Mouse (Mus musculus) midbrain, embryonic 16.5 days (tissue): ENCODE measurements around the gene Ppp1r13b. TPM values are rescaled to one million over a fixed set of nuclear protein-coding genes. Genes with fewer than 3 reads are reported as not detected.
A peak's percentile ranks its signal among the peaks of the same experiment; 100 is the strongest.

Experiments used
- ATAC-seq: fragments of 200-750 bp; cut with Nextera tagmentation; 2 replicates; pipeline ENCODE4 v1.8.0; 2017; ENCODE audit warnings: moderate TSS enrichment
- H3K27ac ChIP-seq: fragments of 300-500 bp; sonication (generic); 2 replicates; pipeline ENCODE4 v1.5.1; 2014; ENCODE audit warnings: mild to moderate bottlenecking, low read length, mixed read lengths
- H3K27me3 ChIP-seq: fragments of 300-500 bp; sonication (generic); 2 replicates; pipeline ENCODE4 v1.6.1; 2014; ENCODE audit warnings: low read depth, low read length, mixed read lengths; ENCODE audit not compliant: control insufficient read depth, insufficient read depth
- H3K36me3 ChIP-seq: fragments of 300-500 bp; sonication (generic); 2 replicates; pipeline ENCODE4 v1.6.1; 2014; ENCODE audit warnings: mild to moderate bottlenecking, low read length, moderate library complexity, mixed read lengths; ENCODE audit not compliant: control insufficient read depth, insufficient read depth
- H3K4me1 ChIP-seq: fragments of 300-500 bp; sonication (generic); 2 replicates; pipeline ENCODE4 v1.6.1; 2014; ENCODE audit warnings: mild to moderate bottlenecking, low read length, mixed read lengths; ENCODE audit not compliant: control insufficient read depth, insufficient read depth
- H3K4me2 ChIP-seq: fragments of 300-500 bp; sonication (generic); 2 replicates; pipeline ENCODE4 v1.6.1; 2014; ENCODE audit warnings: mild to moderate bottlenecking, low read length, mixed read lengths
- H3K4me3 ChIP-seq: fragments of 300-500 bp; sonication (generic); 2 replicates; pipeline ENCODE4 v1.5.1; 2014; ENCODE audit warnings: low read depth, mild to moderate bottlenecking, low read length, moderate library complexity, mixed read lengths
- H3K9ac ChIP-seq: fragments of 300-500 bp; sonication (generic); 2 replicates; pipeline ENCODE4 v1.6.1; 2014; ENCODE audit warnings: low read depth, low read length, mixed read lengths
- H3K9me3 ChIP-seq: fragments of 300-500 bp; sonication (generic); replicated peaks from 2 replicates; pipeline ENCODE4 v1.6.1; 2014; ENCODE audit warnings: mild to moderate bottlenecking, low read length, mixed read lengths; ENCODE audit not compliant: control insufficient read depth, poor library complexity, severe bottlenecking
- WGBS: fragments of 180-500 bp; shearing (Covaris S2); extraction: QIAGEN DNeasy Blood & Tissue Kit; methylation state at CpG from one replicate; pipeline ENCODE4 v1.1.7; 2014; 5-methylcytosine and 5-hydroxymethylcytosine counted together
- polyA plus RNA-seq: library from polyadenylated mRNA; unstranded; fragments of >200 nt; fragmentation: Nextera tagmentation; extraction: Ambion mirVana; gene quantifications from 2 replicates; pipeline ENCODE4 v1.2.1, GENCODE M21; 2015

Ppp1r13b gene
- polyA plus RNA-seq, 1 experiment from 2014 or later: 42.9 TPM

GRCm38 (mm10) chr12:111851745-111852144, 56.2 kb downstream of the Ppp1r13b start:
- Histone ChIP-seq H3K27me3 (no peaks in the 10 kb centered on the region), H3K9ac (no peak overlapping the region), H3K27ac (0 out of 2 replicates have a peak overlapping the region, but pooled peaks have one; percentile 18), H3K4me1 (no peaks in the 10 kb centered on the region), H3K4me3 (no peak overlapping the region), H3K9me3 (no peaks in the 10 kb centered on the region), H3K36me3 (no peaks in the 10 kb centered on the region), H3K4me2 (no peak overlapping the region)
- WGBS: 68% methylated on average over 5 of the region's 5 CpGs
- no peak for ATAC-seq

GRCm38 (mm10) chr12:111851235-111851634, 56.7 kb downstream of the Ppp1r13b start:
- H3K4me1 ChIP-seq: no peaks in the 10 kb centered on the region
- ATAC-seq: no peak
- no peak overlapping the region for H3K27ac ChIP-seq
- H3K4me3 ChIP-seq: no peak overlapping the region
- H3K27me3 ChIP-seq: no peaks in the 10 kb centered on the region
- H3K9ac ChIP-seq: no peak overlapping the region
- no peaks in the 10 kb centered on the region for H3K9me3 ChIP-seq
- no peak overlapping the region for H3K4me2 ChIP-seq
- WGBS: 60% methylated on average over 2 of the region's 2 CpGs
- no peaks in the 10 kb centered on the region for H3K36me3 ChIP-seq

GRCm38 (mm10) chr12:111848300-111848798, 59.6 kb downstream of the Ppp1r13b start:
- Histone ChIP-seq H3K4me2 (no peak overlapping the region), H3K4me1 (no peaks in the 10 kb centered on the region), H3K36me3 (peaks cover under 1% of the 10 kb centered on the region; the same call in 1 of the 2 replicates), H3K27ac (no peak overlapping the region), H3K9ac (no peak overlapping the region), H3K27me3 (no peaks in the 10 kb centered on the region), H3K4me3 (no peak overlapping the region), H3K9me3 (no peaks in the 10 kb centered on the region)
- 76% methylated on average over 9 of the region's 9 CpGs for WGBS
- no peak for ATAC-seq

- H3K27ac ChIP-seq: no peak overlapping the region
- H3K36me3 ChIP-seq: peaks cover 4% of the 10 kb centered on the region; the same call in 1 of the 2 replicates
- H3K9ac ChIP-seq: no peak overlapping the region
- no peak overlapping the region for H3K4me2 ChIP-seq
- WGBS: 87% methylated on average over 10 of the region's 10 CpGs
- H3K4me1 ChIP-seq: no peaks in the 10 kb centered on the region
- no peak overlapping the region for H3K4me3 ChIP-seq
- no peak for ATAC-seq
- H3K9me3 ChIP-seq: no peaks in the 10 kb centered on the region
- H3K27me3 ChIP-seq: no peaks in the 10 kb centered on the region
These were observed 61.1 kb downstream of the Ppp1r13b start for GRCm38 (mm10) chr12:111846815-111847214.

GRCm38 (mm10) chr12:111845953-111846352, 62.0 kb downstream of the Ppp1r13b start:
- H3K27me3 ChIP-seq: no peaks in the 10 kb centered on the region
- peaks cover 4% of the 10 kb centered on the region; the same call in 1 of the 2 replicates for H3K36me3 ChIP-seq
- no peak overlapping the region for H3K4me2 ChIP-seq
- no peak overlapping the region for H3K9ac ChIP-seq
- no peaks in the 10 kb centered on the region for H3K9me3 ChIP-seq
- H3K4me3 ChIP-seq: no peak overlapping the region
- H3K4me1 ChIP-seq: no peaks in the 10 kb centered on the region
- no peak for ATAC-seq
- WGBS: 91% methylated on average over 4 of the region's 4 CpGs
- no peak overlapping the region for H3K27ac ChIP-seq

- ATAC-seq: no peak
- Histone ChIP-seq H3K27me3 (no peaks in the 10 kb centered on the region), H3K4me2 (no peak overlapping the region), H3K27ac (no peak overlapping the region), H3K9ac (no peak overlapping the region), H3K4me1 (no peaks in the 10 kb centered on the region), H3K36me3 (peaks cover 14% of the 10 kb centered on the region), H3K9me3 (no peaks in the 10 kb centered on the region), H3K4me3 (no peak overlapping the region)
- 66% methylated on average over 2 of the region's 2 CpGs for WGBS
These were observed 64.4 kb downstream of the Ppp1r13b start for GRCm38 (mm10) chr12:111843470-111843869.

- Histone ChIP-seq H3K27me3 (no peaks in the 10 kb centered on the region), H3K36me3 (peaks cover 16% of the 10 kb centered on the region), H3K4me3 (no peak overlapping the region), H3K9ac (no peak overlapping the region), H3K4me2 (no peak overlapping the region), H3K4me1 (no peaks in the 10 kb centered on the region), H3K27ac (no peak overlapping the region), H3K9me3 (no peaks in the 10 kb centered on the region)
- ATAC-seq: no peak
- WGBS: 87% methylated on average over 15 of the region's 15 CpGs
These were observed 65.1 kb downstream of the Ppp1r13b start for GRCm38 (mm10) chr12:111842565-111843433.

- 88% methylated on average over 10 of the region's 10 CpGs for WGBS
- no peak overlapping the region for H3K9ac ChIP-seq
- no peaks in the 10 kb centered on the region for H3K9me3 ChIP-seq
- H3K4me3 ChIP-seq: no peak overlapping the region
- H3K4me1 ChIP-seq: no peaks in the 10 kb centered on the region
- H3K4me2 ChIP-seq: no peak overlapping the region
- no peak overlapping the region for H3K27ac ChIP-seq
- no peak for ATAC-seq
- H3K27me3 ChIP-seq: no peaks in the 10 kb centered on the region
- H3K36me3 ChIP-seq: peaks cover 39% of the 10 kb centered on the region
These were observed 74.5 kb downstream of the Ppp1r13b start for GRCm38 (mm10) chr12:111833457-111833856.

GRCm38 (mm10) chr12:111832643-111833042, 75.3 kb downstream of the Ppp1r13b start:
- H3K9me3 ChIP-seq: no peaks in the 10 kb centered on the region
- H3K9ac ChIP-seq: no peak overlapping the region
- H3K36me3 ChIP-seq: peaks cover 38% of the 10 kb centered on the region
- H3K4me2 ChIP-seq: no peak overlapping the region
- H3K4me3 ChIP-seq: no peak overlapping the region
- no peak overlapping the region for H3K27ac ChIP-seq
- ATAC-seq: no peak
- 89% methylated on average over 5 of the region's 5 CpGs for WGBS
- no peaks in the 10 kb centered on the region for H3K4me1 ChIP-seq
- H3K27me3 ChIP-seq: no peaks in the 10 kb centered on the region
